Mouse (Mus musculus) limb, embryonic 14.5 days (tissue): ENCODE results near the gene Pde6b. TPM values are rescaled to one million over a fixed set of nuclear protein-coding genes. Genes with fewer than 3 reads are reported as not detected.

Experiments used
- ATAC-seq: fragments of 200-750 bp; cut with Nextera tagmentation; 2 replicates; pipeline ENCODE4 v1.8.0; 2017; ENCODE audit warnings: low read depth, moderate number of reproducible peaks, moderate TSS enrichment; ENCODE audit not compliant: low FRiP score
- DNase-seq: peaks from one replicate; pipeline ENCODE4 v3.0.0-alpha.2; 2015; ENCODE audit warnings: low spot score
- H3K27ac ChIP-seq: fragments of 300-500 bp; sonication (generic); replicated peaks from 2 replicates; pipeline ENCODE4 v1.5.1; 2014; ENCODE audit warnings: low read depth, mild to moderate bottlenecking, low read length, moderate library complexity, mixed read lengths
- H3K27me3 ChIP-seq: fragments of 300-500 bp; sonication (generic); 2 replicates; pipeline ENCODE4 v1.6.1; 2014; ENCODE audit warnings: low read length, mixed read lengths; ENCODE audit not compliant: control insufficient read depth, insufficient read depth
- H3K36me3 ChIP-seq: fragments of 300-500 bp; sonication (generic); 2 replicates; pipeline ENCODE4 v1.6.1; 2014; ENCODE audit warnings: mild to moderate bottlenecking, low read length, moderate library complexity, mixed read lengths; ENCODE audit not compliant: control insufficient read depth, insufficient read depth
- H3K4me1 ChIP-seq: fragments of 300-500 bp; sonication (generic); 2 replicates; pipeline ENCODE4 v1.6.1; 2014; ENCODE audit warnings: antibody characterized with exemption, low read length, mixed read lengths; ENCODE audit not compliant: control insufficient read depth, insufficient read depth
- H3K4me2 ChIP-seq: fragments of 300-500 bp; sonication (generic); replicated peaks from 2 replicates; pipeline ENCODE4 v1.6.1; 2014; ENCODE audit warnings: low read depth, mild to moderate bottlenecking, low read length, moderate library complexity; ENCODE audit not compliant: severe bottlenecking
- H3K4me3 ChIP-seq: fragments of 300-500 bp; sonication (generic); replicated peaks from 2 replicates; pipeline ENCODE4 v1.5.1; 2014; ENCODE audit warnings: low read length
- H3K9ac ChIP-seq: fragments of 300-500 bp; sonication (generic); 2 replicates; pipeline ENCODE4 v1.6.1; 2014; ENCODE audit warnings: mild to moderate bottlenecking, low read depth, low read length, moderate library complexity; ENCODE audit not compliant: severe bottlenecking
- H3K9me3 ChIP-seq: fragments of 300-500 bp; sonication (generic); 2 replicates; pipeline ENCODE4 v1.6.1; 2016; ENCODE audit warnings: low read length; ENCODE audit not compliant: control insufficient read depth
- POLR2A ChIP-seq: fragments of 200-500 bp; IDR thresholded peaks from 2 replicates; pipeline ENCODE4 v1.8.0; 2012; ENCODE audit warnings: inconsistent platforms, mild to moderate bottlenecking, moderate library complexity, borderline replicate concordance; ENCODE audit not compliant: insufficient read depth, insufficient read length; ENCODE audit errors: extremely low read depth
- WGBS: fragments of 180-500 bp; shearing (Covaris S2); extraction: QIAGEN DNeasy Blood & Tissue Kit; methylation state at CpG from one replicate; pipeline ENCODE4 v1.1.7; 2014; 5-methylcytosine and 5-hydroxymethylcytosine counted together
- polyA plus RNA-seq, 2 experiments: library from polyadenylated mRNA; depleted of rRNA in 1 of 2; stranded (reverse) in 1 of 2; unstranded in 1 of 2; fragments of >200 nt; fragmentation: Nextera tagmentation in 1 of 2; extraction: Ambion mirVana in 1 of 2; gene quantifications; 2 replicates each; pipeline versions ENCODE4 v1.2.1 to v1.2.3; 2012 to 2014

The Pde6b gene
- polyA plus RNA-seq, 2 experiments, result not detected

- Histone ChIP-seq H3K4me2 (no peak overlapping the region), H3K9ac (no peak overlapping the region), H3K36me3 (no peaks in the 10 kb centered on the region), H3K27ac (no peak overlapping the region), H3K27me3 (no peaks in the 10 kb centered on the region), H3K4me1 (peaks cover 4% of the 10 kb centered on the region; the same call in 1 of the 2 replicates), H3K4me3 (no peak overlapping the region), H3K9me3 (no peaks in the 10 kb centered on the region)
- DNase-seq (no peak), ATAC-seq (no peak)
- whole genome bisulfite sequencing, result 92% methylated on average over 1 of the region's 1 CpGs
- TF ChIP-seq POLR2A, result no peak
Measured at GRCm38 (mm10) chr5:108452422-108452821, 64.2 kb downstream of the Pde6b start.

- H3K4me2 ChIP-seq, result no peak overlapping the region
- H3K36me3 ChIP-seq, result no peaks in the 10 kb centered on the region
- H3K4me3 ChIP-seq, result no peak overlapping the region
- no peak for TF ChIP-seq POLR2A
- no peaks in the 10 kb centered on the region for H3K27me3 ChIP-seq
- H3K4me1 ChIP-seq, result peaks cover 3% of the 10 kb centered on the region; the same call in 1 of the 2 replicates
- no peak overlapping the region for H3K27ac ChIP-seq
- no peaks in the 10 kb centered on the region for H3K9me3 ChIP-seq
- no peak for DNase-seq
- WGBS, result 64% methylated on average over 3 of the region's 3 CpGs
- ATAC-seq, result no peak
- H3K9ac ChIP-seq, result no peak overlapping the region
Measured at GRCm38 (mm10) chr5:108454094-108454493, 65.9 kb downstream of the Pde6b start.

GRCm38 (mm10) chr5:108458706-108459105, 70.5 kb downstream of the Pde6b start:
- ATAC-seq, result no peak
- no peak for DNase-seq
- 74% methylated on average over 2 of the region's 2 CpGs for WGBS

GRCm38 (mm10) chr5:108460461-108460860, 72.3 kb downstream of the Pde6b start:
- no peak; the same call in 1 of the 2 replicates for ATAC-seq
- no peak for DNase-seq
- H3K4me2 ChIP-seq, result peak overlapping the region; percentile 98
- TF ChIP-seq POLR2A, result no peak
- 40% methylated on average over 6 of the region's 6 CpGs for WGBS
- peak overlapping the region; percentile 100; the same call in 1 of the 2 replicates for H3K9ac ChIP-seq
- no peaks in the 10 kb centered on the region for H3K27me3 ChIP-seq
- H3K4me3 ChIP-seq, result peak overlapping the region; percentile 97
- no peaks in the 10 kb centered on the region for H3K36me3 ChIP-seq
- no peaks in the 10 kb centered on the region for H3K9me3 ChIP-seq
- peaks cover 15% of the 10 kb centered on the region for H3K4me1 ChIP-seq
- no peak overlapping the region for H3K27ac ChIP-seq

More at GRCm38 (mm10) chr5:108458706-108459105, 70.5 kb downstream of the Pde6b start:
- no peak overlapping the region for H3K4me2 ChIP-seq
- no peak overlapping the region for H3K27ac ChIP-seq
- H3K4me1 ChIP-seq, result peaks cover 15% of the 10 kb centered on the region
- no peaks in the 10 kb centered on the region for H3K36me3 ChIP-seq
- no peak for TF ChIP-seq POLR2A
- no peak overlapping the region for H3K4me3 ChIP-seq
- H3K9ac ChIP-seq, result no peak overlapping the region
- H3K27me3 ChIP-seq, result no peaks in the 10 kb centered on the region
- H3K9me3 ChIP-seq, result no peaks in the 10 kb centered on the region

- Histone ChIP-seq H3K4me3 (peak within 1 kb of the TSS; percentile 97), H3K36me3 (no peaks in the 10 kb centered on the region), H3K27me3 (no peaks in the 10 kb centered on the region), H3K9me3 (no peaks in the 10 kb centered on the region), H3K4me1 (peaks cover 15% of the 10 kb centered on the region), H3K27ac (peak within 1 kb of the TSS; percentile 77), H3K9ac (peak within 1 kb of the TSS; percentile 100), H3K4me2 (peak within 1 kb of the TSS; percentile 98)
- peak; percentile 98 for ATAC-seq
- no peak for TF ChIP-seq POLR2A
- peak; percentile 96 for DNase-seq
- 2% methylated on average over 57 of the region's 62 CpGs for WGBS
Measured at GRCm38 (mm10) chr5:108461082-108462065, 73.2 kb downstream of the Pde6b start, which contains the start of gene Pcgf3. Pcgf3 (plus strand) TSS chr5:108461232.
